ENCODE assay signal across 25 mouse cellular contexts in genomic region chr5:136300880-136301279, GRCm38 (mm10). TPM values are rescaled to one million over a fixed set of nuclear protein-coding genes. Genes with fewer than 3 reads are reported as not detected.
A peak's percentile ranks its signal among the peaks of the same experiment; 100 is the strongest.
DNase-seq lines count a peak whose midpoint lies in the region; ATAC-seq and TF ChIP-seq lines count a peak whose summit lies in the region.
"Had no signal": no experiment of that assay in that cellular context is flagged by ENCODE, and none has a peak within 500 bp of the region (broad histone marks: within the 10 kb centered on the region; RNA-seq: fewer than 3 reads in every experiment).

No protein-coding gene starts in this region.

- H3K27me3 ChIP-seq in limb, embryonic 13.5 days = no peaks in the 10 kb centered on the region
- no peaks in the 10 kb centered on the region for H3K27me3 ChIP-seq in limb, embryonic 10.5 days (ENCODE audit: low read depth, poor library complexity, severe bottlenecking)
- no peaks in the 10 kb centered on the region for H3K27me3 ChIP-seq in limb, embryonic 14.5 days (ENCODE audit: control insufficient read depth, insufficient read depth, low read length)
- H3K27me3 ChIP-seq: CH12.LX; embryonic facial prominence, embryonic 13.5 days; hindbrain, embryonic 12.5 days; hindbrain, embryonic 15.5 days had no signal

- DNase-seq in limb, embryonic 10.5 days (ENCODE audit: low spot score) = no peak
- DNase-seq in Muller cell, postnatal 12 days (ENCODE audit: inconsistent ontology term) = peak; percentile 29
- peak; percentile 48 for DNase-seq in limb, embryonic 14.5 days (ENCODE audit: low spot score)
- DNase-seq in skeletal muscle tissue, adult 2 months (ENCODE audit: low read depth, low spot score) = peak; percentile 17
- DNase-seq in thymus, postnatal 14 days = no peak
- DNase-seq in natural killer cell, adult 2 months (ENCODE audit: low spot score in 2 of 2) = no peak
- DNase-seq: adrenal gland, adult 2 months; adrenal gland, postnatal 14 days; B cell, adult 2 months; cerebellum, adult 11 months; cerebellum, adult 2 months; cerebellum, adult 9-11 months; cerebellum, postnatal 25 days; forebrain, postnatal 0 days; gastrocnemius, adult 2 months; gastrocnemius, postnatal 14 days; heart, adult 11 months had no signal

- ATAC-seq in limb, embryonic 13.5 days (ENCODE audit: low FRiP score, low read depth) = peak; percentile 40; the same call in 1 of the 2 replicates
- ATAC-seq in limb, embryonic 14.5 days (ENCODE audit: low FRiP score, low read depth) = peak; percentile 70
- ATAC-seq: forebrain, embryonic 14.5 days; forebrain, postnatal 0 days had no signal

- WGBS in limb, embryonic 13.5 days = 88% methylated on average over 6 of the region's 6 CpGs
- 94% methylated on average over 6 of the region's 6 CpGs for WGBS in limb, embryonic 10.5 days
- 93% methylated on average over 6 of the region's 6 CpGs for WGBS in limb, embryonic 14.5 days

- H3K36me3 ChIP-seq in limb, embryonic 13.5 days = peaks cover 92% of the 10 kb centered on the region
- H3K36me3 ChIP-seq in limb, embryonic 10.5 days = peaks cover 95% of the 10 kb centered on the region
- peaks cover 74% of the 10 kb centered on the region for H3K36me3 ChIP-seq in limb, embryonic 14.5 days (ENCODE audit: control insufficient read depth, insufficient read depth, low read length)
- H3K36me3 ChIP-seq: G1E had no signal

- H3K4me1 ChIP-seq in limb, embryonic 13.5 days = no peaks in the 10 kb centered on the region
- H3K4me1 ChIP-seq in limb, embryonic 10.5 days = no peaks in the 10 kb centered on the region
- no peaks in the 10 kb centered on the region for H3K4me1 ChIP-seq in limb, embryonic 14.5 days (ENCODE audit: control insufficient read depth, insufficient read depth, low read length)
- H3K4me1 ChIP-seq: embryonic facial prominence, embryonic 13.5 days had no signal

- H3K4me3 ChIP-seq in limb, embryonic 13.5 days = no peak overlapping the region
- no peak overlapping the region for H3K4me3 ChIP-seq in limb, embryonic 10.5 days
- no peak overlapping the region for H3K4me3 ChIP-seq in limb, embryonic 14.5 days (replicated peaks; ENCODE audit: low read length)
- H3K4me3 ChIP-seq: embryonic facial prominence, embryonic 13.5 days; gastrocnemius, adult 2 months; hindbrain, embryonic 12.5 days; hindbrain, embryonic 15.5 days had no signal

- H3K4me2 ChIP-seq in limb, embryonic 13.5 days (replicated peaks) = no peak overlapping the region
- no peak overlapping the region for H3K4me2 ChIP-seq in limb, embryonic 14.5 days (replicated peaks; ENCODE audit: low read depth, low read length, severe bottlenecking)
- H3K4me2 ChIP-seq: embryonic facial prominence, embryonic 13.5 days; heart, embryonic 11.5 days; hindbrain, embryonic 12.5 days; hindbrain, embryonic 15.5 days had no signal

- H3K9me3 ChIP-seq in limb, embryonic 13.5 days = no peaks in the 10 kb centered on the region
- H3K9me3 ChIP-seq in limb, embryonic 10.5 days (replicated peaks) = no peaks in the 10 kb centered on the region
- H3K9me3 ChIP-seq in limb, embryonic 14.5 days (ENCODE audit: control insufficient read depth, low read length) = no peaks in the 10 kb centered on the region
- H3K9me3 ChIP-seq: embryonic facial prominence, embryonic 13.5 days; G1E; hindbrain, embryonic 12.5 days; hindbrain, embryonic 15.5 days had no signal

- no peak for TF ChIP-seq POLR2A in limb, embryonic 14.5 days (IDR thresholded peaks at IDR 0.05; ENCODE audit: borderline replicate concordance, extremely low read depth, insufficient read depth, insufficient read length)

- H3K9ac ChIP-seq in limb, embryonic 13.5 days = no peak overlapping the region
- no peak overlapping the region for H3K9ac ChIP-seq in limb, embryonic 14.5 days (ENCODE audit: low read depth, low read length, severe bottlenecking)
- H3K9ac ChIP-seq: embryonic facial prominence, embryonic 13.5 days; forebrain, postnatal 0 days; hindbrain, embryonic 12.5 days; hindbrain, embryonic 15.5 days had no signal

- no peak overlapping the region for H3K27ac ChIP-seq in limb, embryonic 13.5 days
- no peak overlapping the region for H3K27ac ChIP-seq in limb, embryonic 10.5 days
- H3K27ac ChIP-seq in limb, embryonic 14.5 days (replicated peaks; ENCODE audit: low read depth, low read length) = no peak overlapping the region
- H3K27ac ChIP-seq: embryonic facial prominence, embryonic 13.5 days; gastrocnemius, adult 2 months; hindbrain, embryonic 12.5 days; hindbrain, embryonic 15.5 days had no signal

RNA-seq across cellular contexts. Expression of gene Sh2b2, which starts 54.5 kb away (rescaled TPM):
- polyA plus RNA-seq in limb, embryonic 13.5 days (2015; fragmentation: Nextera tagmentation; extraction: Ambion mirVana) = 9.6 and 10.8 TPM in 2 replicates
- 14.4 and 17.7 TPM in 2 replicates for polyA plus RNA-seq in limb, embryonic 10.5 days (2016; fragmentation: Nextera tagmentation; extraction: Ambion mirVana)
- polyA plus RNA-seq in limb, embryonic 14.5 days (2012; rRNA removed) = 14.6 and 19.7 TPM in 2 replicates
- polyA plus RNA-seq in limb, embryonic 14.5 days (2014; fragmentation: Nextera tagmentation; extraction: Ambion mirVana) = 6.3 and 9.0 TPM in 2 replicates
- polyA plus RNA-seq: G1E had no signal

Comparison
In these comparisons a context has a peak if more than half of its experiments do, and no peak if none do; other contexts are left out.
1. DNase-seq: peak in Muller cell, postnatal 12 days (single experiment), limb, embryonic 14.5 days (single experiment) and skeletal muscle tissue, adult 2 months (single experiment); none in limb, embryonic 10.5 days (single experiment), thymus, postnatal 14 days (single experiment) and natural killer cell, adult 2 months (0 of 2).